Mouse (Mus musculus) lung, adult 2 months (tissue): ENCODE data around the gene Tff1.

Experiments used
- CTCF ChIP-seq: fragments of 200-500 bp; IDR thresholded peaks from 2 replicates; pipeline ENCODE4 v1.5.1; 2011; ENCODE audit warnings: mild to moderate bottlenecking, low read length, control low read depth; ENCODE audit not compliant: insufficient read depth
- POLR2A ChIP-seq: fragments of 200-500 bp; IDR thresholded peaks from 2 replicates; pipeline ENCODE4 v1.6.1; 2011; ENCODE audit warnings: low read depth, mild to moderate bottlenecking, control low read depth, low read length, borderline replicate concordance; ENCODE audit errors: extremely low read depth

GRCm38 (mm10) chr17:31116063-31116462 lies 49.0 kb downstream of the Tff1 start:
- TF ChIP-seq CTCF, result no peak
- no peak for TF ChIP-seq POLR2A
